Comparison of ENCODE assay signal across 19 mouse cellular contexts in the genomic region with DNA sequence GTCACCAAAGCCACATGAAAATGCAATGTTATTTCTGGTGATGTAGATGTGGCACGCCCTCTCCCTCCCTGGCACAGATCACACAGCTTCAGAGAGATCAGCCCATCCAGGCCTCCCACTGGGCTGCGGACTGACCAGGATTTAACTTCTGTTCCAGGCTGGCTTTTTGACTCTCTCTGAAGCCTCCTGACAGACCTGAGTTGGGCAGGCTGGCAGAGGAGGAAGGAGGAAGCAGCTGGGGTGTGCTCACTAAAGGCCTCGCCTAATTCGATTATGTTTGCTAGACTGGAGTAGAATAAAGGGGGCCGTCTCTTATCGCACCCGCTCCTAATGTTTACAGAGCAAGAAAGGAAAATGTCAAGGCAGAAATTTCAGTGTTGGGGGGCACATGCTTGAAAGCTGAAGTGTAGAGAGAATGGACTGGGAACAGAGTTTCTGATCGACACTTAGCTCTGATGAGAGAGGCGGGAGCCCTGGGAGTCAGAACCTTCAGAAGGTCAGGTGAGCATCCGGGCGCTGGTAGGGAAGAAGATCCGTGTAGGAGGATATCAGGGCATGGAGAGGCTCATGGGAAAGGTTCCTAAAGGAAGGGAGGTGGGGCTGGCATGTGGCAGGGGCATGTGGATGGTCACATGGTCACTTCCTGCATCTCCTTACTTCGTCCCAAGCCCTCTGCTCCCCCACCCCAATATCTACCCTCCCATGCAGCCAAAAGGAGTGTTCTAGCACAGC. TPM values are rescaled to one million over a fixed set of nuclear protein-coding genes. Genes with fewer than 3 reads are reported as not detected.
DNase-seq lines count a peak whose midpoint lies in the region; ATAC-seq and TF ChIP-seq lines count a peak whose summit lies in the region.
"Had no signal": no experiment of that assay in that cellular context is flagged by ENCODE, and none has a peak within 500 bp of the region (broad histone marks: within the 10 kb centered on the region; RNA-seq: fewer than 3 reads in every experiment).

No protein-coding gene starts in this region.

- H3K79me2 ChIP-seq in MEL (ENCODE audit: control insufficient read depth, insufficient read depth, low read length, poor library complexity): no peaks in the 10 kb centered on the region

- TF ChIP-seq RAD21 in MEL (IDR thresholded peaks at IDR 0.05; ENCODE audit: low read depth, low read length): no peak

- H3K9ac ChIP-seq in MEL (ENCODE audit: control insufficient read depth, low read depth, low read length, poor library complexity, severe bottlenecking): no peak overlapping the region
- no peak overlapping the region for H3K9ac ChIP-seq in hindbrain, embryonic 12.5 days
- H3K9ac ChIP-seq: embryonic facial prominence, embryonic 13.5 days; forebrain, embryonic 12.5 days; heart, embryonic 12.5 days; liver, postnatal 0 days had no signal

- H3K36me3 ChIP-seq in MEL (ENCODE audit: control insufficient read depth in 1 of 2, insufficient read depth in 2 of 2, low read length in 2 of 2): no peaks in the 10 kb centered on the region
- no peaks in the 10 kb centered on the region for H3K36me3 ChIP-seq in hindbrain, embryonic 12.5 days
- H3K36me3 ChIP-seq: embryonic facial prominence, embryonic 13.5 days; forebrain, embryonic 12.5 days; heart, embryonic 12.5 days had no signal

- 33% methylated on average over 13 of the region's 13 CpGs for WGBS in hindbrain, embryonic 12.5 days

- peaks cover 0 to 5% of the 10 kb centered on the region in 2 experiments; a peak in 1 of 4 replicates for H3K4me1 ChIP-seq in MEL (ENCODE audit: control insufficient read depth in 1 of 2, insufficient read depth in 2 of 2, low read length in 2 of 2)
- H3K4me1 ChIP-seq in hindbrain, embryonic 12.5 days: peaks cover 32% of the 10 kb centered on the region
- H3K4me1 ChIP-seq: embryonic facial prominence, embryonic 13.5 days; heart, embryonic 12.5 days had no signal

- no peak for TF ChIP-seq EP300 in MEL (IDR thresholded peaks at IDR 0.05; ENCODE audit: low read depth in 1 of 2, low read length in 2 of 2)

- H3K27ac ChIP-seq in MEL (ENCODE audit: control insufficient read depth, low read depth, low read length): no peak overlapping the region
- peak overlapping the region; percentile 53 for H3K27ac ChIP-seq in hindbrain, embryonic 12.5 days
- H3K27ac ChIP-seq: embryonic facial prominence, embryonic 13.5 days; forebrain, embryonic 12.5 days; gastrocnemius, adult 2 months had no signal

- TF ChIP-seq CTCF in MEL (IDR thresholded peaks at IDR 0.05 in 2 of 3, conservative IDR thresholded peaks at IDR 0.05 in 1 of 3; ENCODE audit: control insufficient read depth in 1 of 3, insufficient read depth in 1 of 3, low read depth in 2 of 3, low read length in 3 of 3, poor library complexity in 1 of 3, severe bottlenecking in 1 of 3): no peak

- TF ChIP-seq POLR2A in MEL (IDR thresholded peaks at IDR 0.05; ENCODE audit: control insufficient read depth in 1 of 2, insufficient read depth in 1 of 2, low read depth in 1 of 2, low read length in 2 of 2, poor library complexity in 1 of 2): no peak

- H3K9me3 ChIP-seq in MEL (replicated peaks; ENCODE audit: insufficient read depth, low read length): no peaks in the 10 kb centered on the region
- H3K9me3 ChIP-seq in hindbrain, embryonic 12.5 days (replicated peaks): no peaks in the 10 kb centered on the region
- H3K9me3 ChIP-seq: embryonic facial prominence, embryonic 13.5 days; forebrain, embryonic 12.5 days; heart, embryonic 12.5 days had no signal

- no peaks in the 10 kb centered on the region for H3K27me3 ChIP-seq in MEL (ENCODE audit: control insufficient read depth in 1 of 2, insufficient read depth in 2 of 2, low read length in 2 of 2)
- H3K27me3 ChIP-seq in hindbrain, embryonic 12.5 days: no peaks in the 10 kb centered on the region
- H3K27me3 ChIP-seq: embryonic facial prominence, embryonic 13.5 days; heart, embryonic 12.5 days had no signal

- no peak overlapping the region for H3K4me3 ChIP-seq in MEL (ENCODE audit: control insufficient read depth in 1 of 2, insufficient read depth in 1 of 2, low read depth in 2 of 2, low read length in 2 of 2)
- H3K4me3 ChIP-seq in hindbrain, embryonic 12.5 days: no peak overlapping the region
- H3K4me3 ChIP-seq: embryonic facial prominence, embryonic 13.5 days; forebrain, embryonic 12.5 days; gastrocnemius, adult 2 months; heart, embryonic 12.5 days had no signal

- peak overlapping the region; percentile 2; the same call in 1 of the 2 replicates for H3K4me2 ChIP-seq in hindbrain, embryonic 12.5 days (replicated peaks)
- H3K4me2 ChIP-seq: embryonic facial prominence, embryonic 13.5 days; forebrain, embryonic 12.5 days; heart, embryonic 12.5 days had no signal

- peak; percentile 63 for ATAC-seq in hindbrain, embryonic 12.5 days (ENCODE audit: low FRiP score)
- ATAC-seq in erythroid progenitor cell, adult 5-6 weeks (replicated peaks; ENCODE audit: low FRiP score, poor library complexity, severe bottlenecking): no peak
- ATAC-seq: liver, postnatal 0 days; Patski had no signal

- DNase-seq in MEL (ENCODE audit: low read depth, low spot score): peak; percentile 2
- DNase-seq in MN1 (ENCODE audit: low spot score): peak; percentile 67
- peak; percentile 86 to 92 for DNase-seq in cerebellum, postnatal 10 days
- no peak for DNase-seq in layer of hippocampus, postnatal 25 days (ENCODE audit: extremely low spot score in 1 of 2, low spot score in 1 of 2)
- no peak for DNase-seq in frontal cortex, postnatal 36 days (ENCODE audit: low spot score in 2 of 2)
- DNase-seq in kidney, postnatal 4 days: no peak
- DNase-seq: adrenal gland, adult 2 months; gastrocnemius, adult 2 months; kidney, adult 8-10 months; liver, postnatal 0 days; lung, postnatal 4 days; thymus, postnatal 36 days had no signal

TF ChIP-seq in MEL, 35 proteins besides CTCF, POLR2A, EP300 and RAD21:
- no peak for TF ChIP-seq UBTF (IDR thresholded peaks at IDR 0.05; ENCODE audit: borderline replicate concordance, insufficient read depth, low read depth, low read length)
- no peak for TF ChIP-seq TAL1 (IDR thresholded peaks at IDR 0.05; ENCODE audit: low read length)
- TF ChIP-seq E2F4 (IDR thresholded peaks at IDR 0.05; ENCODE audit: borderline replicate concordance, low read depth, low read length): no peak
- no peak for TF ChIP-seq NELFE (IDR thresholded peaks at IDR 0.05; ENCODE audit: low read depth, low read length)
- no peak for TF ChIP-seq CHD1 (IDR thresholded peaks at IDR 0.05; ENCODE audit: low read depth, low read length)
- TF ChIP-seq CHD2 (IDR thresholded peaks at IDR 0.05; ENCODE audit: low read length): no peak
TF ChIP-seq in MEL: peak in this region for 0.

RNA-seq across cellular contexts. Expression of gene Cacng2, which starts 36.8 kb away (rescaled TPM):
- not detected in 2 replicates for total RNA-seq in MEL (2012; rRNA removed)
- polyA plus RNA-seq in MEL (2012; ENCODE audit: insufficient read depth in 1 of 2, insufficient read length in 2 of 2, low read depth in 1 of 2, low replicate concordance in 2 of 2, missing spikeins in 1 of 2): not detected
- polyA plus RNA-seq in hindbrain, embryonic 12.5 days (2016; fragmentation: Nextera tagmentation; extraction: Ambion mirVana): 4.2 and 4.6 TPM in 2 replicates
- total RNA-seq in erythroid progenitor cell, adult 5-6 weeks (2015; ENCODE audit: low replicate concordance): not detected in 2 replicates
- total RNA-seq in erythroid progenitor cell, adult 5-6 weeks (2017; ENCODE audit: low replicate concordance): not detected in 2 replicates
- 10 to 100 TPM; 35.5 to 40.7 TPM for total RNA-seq in layer of hippocampus, postnatal 25 days (2021)
- total RNA-seq: gastrocnemius, adult 2 months; hematopoietic stem cell, adult 5-6 weeks had no signal
- polyA plus RNA-seq: heart, embryonic 12.5 days; liver, postnatal 0 days; Patski had no signal

Comparison
In these comparisons a context has a peak if more than half of its experiments do, and no peak if none do; other contexts are left out.
1. DNase-seq: peak in MEL (single experiment), MN1 (single experiment) and cerebellum, postnatal 10 days (2 of 2); none in layer of hippocampus, postnatal 25 days (0 of 2), frontal cortex, postnatal 36 days (0 of 2) and kidney, postnatal 4 days (0 of 2).
2. RNA of gene Cacng2, which starts 36.8 kb away (total RNA-seq): 35.5 to 40.7 TPM in layer of hippocampus, postnatal 25 days; not detected in MEL and not detected in erythroid progenitor cell, adult 5-6 weeks; every median in the first group is over 10 times any median in the second.